ENCODE assay signal across 8 mouse cellular contexts in the genomic region with DNA sequence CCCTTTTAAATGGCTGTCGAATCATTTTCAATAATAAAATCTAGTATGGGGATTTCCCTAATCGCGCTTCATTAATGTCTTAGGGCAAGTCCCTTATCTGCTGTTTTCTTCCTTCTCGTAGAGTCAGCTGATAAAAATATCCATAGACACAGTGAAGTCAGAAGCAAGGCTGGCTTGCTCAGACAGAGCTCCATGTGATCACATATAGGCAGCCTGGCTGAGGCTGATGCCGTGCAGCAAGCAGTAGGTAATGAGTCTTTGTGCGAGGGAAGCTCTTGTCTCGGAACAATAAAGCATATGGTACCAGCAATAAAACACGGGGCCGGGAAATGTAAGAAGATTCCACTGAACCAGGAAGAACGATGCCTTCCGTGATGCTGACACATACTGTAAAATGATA.
A peak's percentile ranks its signal among the peaks of the same experiment; 100 is the strongest.
DNase-seq lines count a peak whose midpoint lies in the region; ATAC-seq and TF ChIP-seq lines count a peak whose summit lies in the region.

No protein-coding gene starts in this region.

- H3K36me3 ChIP-seq in forebrain, embryonic 16.5 days (ENCODE audit: control insufficient read depth, insufficient read depth): no peaks in the 10 kb centered on the region
- H3K36me3 ChIP-seq in neural tube, embryonic 12.5 days: no peaks in the 10 kb centered on the region
- H3K36me3 ChIP-seq in stomach, postnatal 0 days (ENCODE audit: control insufficient read depth, insufficient read depth, low read length): no peaks in the 10 kb centered on the region

- TF ChIP-seq POLR2A in cerebellum, adult 2 months (IDR thresholded peaks at IDR 0.05; ENCODE audit: borderline replicate concordance, insufficient read depth, low read length): no peak

- peak overlapping the region; percentile 34 for H3K4me3 ChIP-seq in cerebellum, adult 2 months (replicated peaks; ENCODE audit: insufficient read depth, low read depth, low read length)
- H3K4me3 ChIP-seq in forebrain, embryonic 16.5 days (replicated peaks; ENCODE audit: low read length): peak overlapping the region; percentile 38
- H3K4me3 ChIP-seq in left cerebral cortex, adult 2 months: peak overlapping the region; percentile 57
- H3K4me3 ChIP-seq in neural tube, embryonic 12.5 days: peak overlapping the region; percentile 21
- no peak overlapping the region for H3K4me3 ChIP-seq in stomach, postnatal 0 days (ENCODE audit: low read depth, low read length)

- peak in 1 of 2 experiments; percentile 32 for DNase-seq in cerebellum, adult 2 months
- DNase-seq in cerebellum, adult 8-10 months: no peak
- peak; percentile 42 to 64 for DNase-seq in left cerebral cortex, adult 2 months (ENCODE audit: extremely low spot score in 1 of 2, low spot score in 2 of 2)
- DNase-seq in thymus, adult 18-20 months: no peak
- no peak for DNase-seq in stomach, postnatal 0 days (ENCODE audit: low spot score)
- no peak for DNase-seq in urinary bladder, adult 18-20 months (ENCODE audit: low spot score in 2 of 2)

- no peak for TF ChIP-seq CTCF in cerebellum, adult 2 months (IDR thresholded peaks at IDR 0.05; ENCODE audit: borderline replicate concordance, insufficient read depth, low read depth, low read length)
- TF ChIP-seq CTCF in left cerebral cortex, adult 2 months (IDR thresholded peaks at IDR 0.05): no peak
- TF ChIP-seq CTCF in stomach, postnatal 0 days (IDR thresholded peaks at IDR 0.05; ENCODE audit: low read depth): no peak

- H3K4me2 ChIP-seq in forebrain, embryonic 16.5 days (ENCODE audit: low read length): peak overlapping the region; percentile 47
- peak overlapping the region; percentile 47 for H3K4me2 ChIP-seq in neural tube, embryonic 12.5 days (replicated peaks)
- H3K4me2 ChIP-seq in stomach, postnatal 0 days (replicated peaks; ENCODE audit: low read depth): no peak overlapping the region

- no peaks in the 10 kb centered on the region for H3K9me3 ChIP-seq in forebrain, embryonic 16.5 days (ENCODE audit: control insufficient read depth, low read length)
- H3K9me3 ChIP-seq in neural tube, embryonic 12.5 days: no peaks in the 10 kb centered on the region
- H3K9me3 ChIP-seq in stomach, postnatal 0 days (ENCODE audit: control insufficient read depth, low read length): no peaks in the 10 kb centered on the region

- H3K9ac ChIP-seq in forebrain, embryonic 16.5 days (replicated peaks; ENCODE audit: low read depth, low read length): peak overlapping the region; percentile 49; the same call in 1 of the 2 replicates
- H3K9ac ChIP-seq in neural tube, embryonic 12.5 days: no peak overlapping the region; the same call in 1 of the 2 replicates
- H3K9ac ChIP-seq in stomach, postnatal 0 days (ENCODE audit: low read length): no peak overlapping the region

- H3K4me1 ChIP-seq in cerebellum, adult 2 months (ENCODE audit: control insufficient read depth, insufficient read depth, low read length): no peaks in the 10 kb centered on the region
- peaks cover 8% of the 10 kb centered on the region; the same call in 1 of the 2 replicates for H3K4me1 ChIP-seq in forebrain, embryonic 16.5 days (replicated peaks; ENCODE audit: control insufficient read depth, insufficient read depth, low read length)
- H3K4me1 ChIP-seq in neural tube, embryonic 12.5 days: peaks cover 12% of the 10 kb centered on the region; the same call in 1 of the 2 replicates
- H3K4me1 ChIP-seq in stomach, postnatal 0 days (replicated peaks; ENCODE audit: control insufficient read depth, insufficient read depth): no peaks in the 10 kb centered on the region

- ATAC-seq in forebrain, embryonic 16.5 days: peak; percentile 79
- ATAC-seq in neural tube, embryonic 12.5 days (ENCODE audit: low FRiP score, low read depth): peak; percentile 82
- ATAC-seq in stomach, postnatal 0 days (ENCODE audit: low FRiP score, low TSS enrichment): no peak

- no peaks in the 10 kb centered on the region for H3K27me3 ChIP-seq in cerebellum, adult 2 months (ENCODE audit: control insufficient read depth, insufficient read depth, low read length)
- H3K27me3 ChIP-seq in forebrain, embryonic 16.5 days (replicated peaks; ENCODE audit: control insufficient read depth, insufficient read depth, low read length): no peaks in the 10 kb centered on the region
- no peaks in the 10 kb centered on the region for H3K27me3 ChIP-seq in neural tube, embryonic 12.5 days (replicated peaks)
- H3K27me3 ChIP-seq in stomach, postnatal 0 days (ENCODE audit: control insufficient read depth, insufficient read depth, low read length): no peaks in the 10 kb centered on the region

- no peak for TF ChIP-seq EP300 in stomach, postnatal 0 days (optimal IDR thresholded peaks at IDR 0.05)

- no peak overlapping the region for H3K27ac ChIP-seq in cerebellum, adult 2 months (ENCODE audit: insufficient read depth, low read length)
- peak overlapping the region; percentile 87 for H3K27ac ChIP-seq in forebrain, embryonic 16.5 days (ENCODE audit: low read length)
- peak overlapping the region; percentile 82 for H3K27ac ChIP-seq in left cerebral cortex, adult 2 months
- H3K27ac ChIP-seq in neural tube, embryonic 12.5 days: peak overlapping the region; percentile 51
- H3K27ac ChIP-seq in stomach, postnatal 0 days (replicated peaks): no peak overlapping the region

- WGBS in cerebellum, adult 2 months: 55% methylated on average over 11 of the region's 11 CpGs
- 27% methylated on average over 11 of the region's 11 CpGs for WGBS in forebrain, embryonic 16.5 days
- WGBS in neural tube, embryonic 12.5 days: 20% methylated on average over 11 of the region's 11 CpGs
- 68% methylated on average over 11 of the region's 11 CpGs for WGBS in stomach, postnatal 0 days

- intact Hi-C loops in left cerebral cortex, adult 2 months (cut with DNase I): loop anchor here (5.0 to 10.0 kb wide), 3 partner anchors 33 to 245 kb away; no protein-coding TSS in a partner anchor

Comparison
In these comparisons a context has a peak if more than half of its experiments do, and no peak if none do; other contexts are left out.
1. DNase-seq: peak in left cerebral cortex, adult 2 months (2 of 2); none in cerebellum, adult 8-10 months (single experiment), thymus, adult 18-20 months (0 of 2), stomach, postnatal 0 days (single experiment) and urinary bladder, adult 18-20 months (0 of 2).
2. H3K27ac ChIP-seq: peak in forebrain, embryonic 16.5 days (single experiment), left cerebral cortex, adult 2 months (single experiment) and neural tube, embryonic 12.5 days (single experiment); none in cerebellum, adult 2 months (single experiment) and stomach, postnatal 0 days (single experiment).